Mouse (Mus musculus) heart, adult 8-10 months (tissue): ENCODE results near the gene Ccdc162. TPM values are rescaled to one million over a fixed set of nuclear protein-coding genes. Genes with fewer than 3 reads are reported as not detected.
A peak's percentile ranks its signal among the peaks of the same experiment; 100 is the strongest.

Experiments used
- DNase-seq: peaks from one replicate; pipeline ENCODE4 v3.0.0; 2022; ENCODE audit warnings: low spot score
- total RNA-seq, 4 experiments: library from RNA; stranded (reverse); gene quantifications; 2 replicates each; pipeline ENCODE4 v1.2.4; 2022

Ccdc162 gene
- total RNA-seq, 4 experiments from 2014 or later: 0.20 TPM; not detected in 3

- no peak for DNase-seq
These were observed 137.9 kb downstream of the Ccdc162 start for GRCm38 (mm10) chr10:41578541-41578940.

GRCm38 (mm10) chr10:41576328-41576833, 140.1 kb downstream of the Ccdc162 start:
- DNase-seq: no peak

- DNase-seq: no peak
These were observed 140.7 kb downstream of the Ccdc162 start for GRCm38 (mm10) chr10:41575451-41576327.

GRCm38 (mm10) chr10:41573190-41573589, 143.2 kb downstream of the Ccdc162 start:
- DNase-seq: no peak

- DNase-seq: no peak
These were observed 144.2 kb downstream of the Ccdc162 start for GRCm38 (mm10) chr10:41572274-41572673.

GRCm38 (mm10) chr10:41571065-41571464, 145.4 kb downstream of the Ccdc162 start:
- no peak for DNase-seq

- DNase-seq: no peak
These were observed 148.1 kb downstream of the Ccdc162 start for GRCm38 (mm10) chr10:41568306-41568705.

GRCm38 (mm10) chr10:41565141-41565540, 151.3 kb downstream of the Ccdc162 start:
- DNase-seq: peak; percentile 40

- no peak for DNase-seq
These were observed 154.6 kb downstream of the Ccdc162 start for GRCm38 (mm10) chr10:41561701-41562395.

- DNase-seq: no peak
These were observed 158.0 kb downstream of the Ccdc162 start for GRCm38 (mm10) chr10:41558401-41558800.

GRCm38 (mm10) chr10:41555081-41555480, 161.4 kb downstream of the Ccdc162 start:
- DNase-seq: no peak

GRCm38 (mm10) chr10:41553711-41554110, 162.7 kb downstream of the Ccdc162 start:
- no peak for DNase-seq

GRCm38 (mm10) chr10:41552847-41553589, 163.4 kb downstream of the Ccdc162 start:
- DNase-seq: peak; percentile 47

- no peak for DNase-seq
These were observed 164.1 kb downstream of the Ccdc162 start for GRCm38 (mm10) chr10:41552319-41552718.

GRCm38 (mm10) chr10:41550711-41551110, 165.7 kb downstream of the Ccdc162 start:
- peak; percentile 40 for DNase-seq

GRCm38 (mm10) chr10:41546396-41547165, 169.9 kb downstream of the Ccdc162 start:
- no peak for DNase-seq

- no peak for DNase-seq
These were observed 171.1 kb downstream of the Ccdc162 start for GRCm38 (mm10) chr10:41545224-41545755.

GRCm38 (mm10) chr10:41544481-41545190, 171.8 kb downstream of the Ccdc162 start:
- no peak for DNase-seq

GRCm38 (mm10) chr10:41543844-41544243, 172.6 kb downstream of the Ccdc162 start:
- DNase-seq: no peak

GRCm38 (mm10) chr10:41543439-41543838, 173.0 kb downstream of the Ccdc162 start:
- no peak for DNase-seq
